Mouse (Mus musculus): ENCODE measurements at regions not wholly inside any gene's neighbourhood (a gene's known extent, or its start where the extent isn't known, plus 50 kb on each side); places are given as distances from the start of the nearest gene placed in this dataset.
"Not testable (repeated sequence)": the region's sequence is repeated elsewhere in the genome, so short reads cannot be mapped to it uniquely, and the experiment has no call there.

DNA sequence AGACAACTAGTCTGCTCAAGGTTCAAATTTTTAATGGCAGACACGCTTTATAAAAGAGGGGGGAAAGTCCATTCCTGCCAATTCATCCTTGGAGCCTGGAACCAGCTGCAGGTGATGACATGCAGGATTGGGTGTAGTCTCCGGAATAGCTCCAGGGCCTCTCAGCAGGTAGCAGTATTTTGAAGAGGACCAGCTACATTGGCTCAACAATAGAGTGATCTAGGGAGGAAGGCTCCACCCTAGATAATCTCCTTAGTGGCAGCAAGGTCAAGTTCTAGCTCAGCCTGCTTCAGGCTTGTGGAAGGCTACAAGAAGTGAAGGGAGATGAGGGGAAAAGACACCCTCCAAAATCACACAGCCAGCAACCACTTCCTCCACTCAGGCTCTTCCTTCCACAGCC lies 1405.1 kb downstream of the 4930444P10Rik start:
- not testable (repeated sequence) for DNase-seq (ENCODE audit: low read depth)

DNA sequence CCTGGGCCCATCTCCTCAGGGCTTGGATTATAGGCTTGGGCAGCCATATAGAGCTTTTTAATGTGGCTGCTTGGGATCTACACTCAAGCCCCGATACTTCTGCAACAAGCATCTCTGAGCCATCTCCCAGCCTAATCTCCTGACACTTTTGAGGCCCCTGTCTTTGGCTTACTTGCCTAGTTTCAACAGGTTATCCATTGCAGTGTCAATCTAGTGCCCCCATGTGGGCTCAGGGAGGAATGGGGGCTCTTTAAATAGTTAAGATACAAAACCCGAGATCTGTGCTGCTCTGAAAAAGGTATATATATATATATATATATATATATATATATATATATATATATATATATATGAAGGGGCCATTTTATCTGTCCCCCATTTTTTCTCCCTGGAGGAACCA lies 1407.0 kb downstream of the 4930444P10Rik start:
- no peak for TF ChIP-seq POLR2A (IDR thresholded peaks at IDR 0.05; ENCODE audit: borderline replicate concordance, extremely low read depth, insufficient read depth, insufficient read length, poor library complexity, severe bottlenecking)
- peak; percentile 35; the same call in 1 of the 2 replicates for TF ChIP-seq CTCF (IDR thresholded peaks at IDR 0.05; ENCODE audit: borderline replicate concordance, extremely low read depth, insufficient read depth, insufficient read length)
- DNase-seq (ENCODE audit: low read depth), result peak; percentile 17

DNA sequence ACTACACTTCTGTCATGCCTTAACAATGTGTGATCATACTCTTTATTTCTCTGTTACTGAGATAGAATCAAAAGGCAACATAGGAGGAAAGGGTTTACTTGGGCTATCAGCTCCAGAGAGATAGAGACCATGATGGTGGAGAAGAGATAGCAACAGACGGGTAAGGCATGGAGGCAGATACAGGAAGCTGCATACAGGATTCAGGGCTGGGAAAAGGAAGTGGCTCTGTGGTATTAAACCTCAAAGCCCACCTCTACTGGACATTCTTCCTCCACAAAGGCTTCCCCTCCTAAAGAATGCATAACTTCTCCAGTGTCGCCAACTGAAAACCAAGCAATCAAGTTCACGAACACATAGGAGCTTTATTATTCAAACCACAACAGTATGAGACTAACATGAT lies 1412.7 kb downstream of the 4930444P10Rik start:
- DNase-seq (ENCODE audit: low read depth), result no peak
- TF ChIP-seq CTCF (IDR thresholded peaks at IDR 0.05; ENCODE audit: borderline replicate concordance, extremely low read depth, insufficient read depth, insufficient read length) (no peak), POLR2A (IDR thresholded peaks at IDR 0.05; ENCODE audit: borderline replicate concordance, extremely low read depth, insufficient read depth, insufficient read length, poor library complexity, severe bottlenecking) (no peak)

- DNase-seq (ENCODE audit: low read depth), result peak; percentile 37
- TF ChIP-seq POLR2A (IDR thresholded peaks at IDR 0.05; ENCODE audit: borderline replicate concordance, extremely low read depth, insufficient read depth, insufficient read length, poor library complexity, severe bottlenecking) (no peak), CTCF (IDR thresholded peaks at IDR 0.05; ENCODE audit: borderline replicate concordance, extremely low read depth, insufficient read depth, insufficient read length) (no peak)
These were observed 1420.6 kb downstream of the 4930444P10Rik start for GRCm38 (mm10) chr1:14672393-14672999.

GRCm38 (mm10) chr1:14662706-14663312 lies 1430.3 kb downstream of the 4930444P10Rik start:
- TF ChIP-seq CTCF (IDR thresholded peaks at IDR 0.05; ENCODE audit: borderline replicate concordance, extremely low read depth, insufficient read depth, insufficient read length), result no peak
- no peak for TF ChIP-seq POLR2A (IDR thresholded peaks at IDR 0.05; ENCODE audit: borderline replicate concordance, extremely low read depth, insufficient read depth, insufficient read length, poor library complexity, severe bottlenecking)
- no peak for DNase-seq (ENCODE audit: low read depth)

DNA sequence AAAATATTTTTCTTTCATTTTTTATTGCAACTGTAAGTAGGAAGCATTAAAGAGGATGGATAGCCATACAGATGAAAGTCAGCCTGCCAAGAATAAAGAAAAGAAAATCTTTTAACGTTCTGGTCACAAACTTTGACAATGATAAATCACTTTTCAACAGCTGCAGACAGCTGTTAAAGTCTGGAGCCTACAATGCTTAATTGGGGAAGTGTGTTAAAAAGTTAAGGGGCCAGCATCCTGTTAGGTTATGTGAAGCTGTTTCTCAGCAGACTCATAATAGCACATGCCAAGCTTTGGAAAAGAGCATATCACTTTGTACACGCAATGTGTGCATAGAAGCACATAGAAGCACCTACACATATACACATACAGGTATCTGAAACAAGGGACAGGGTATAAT lies 1431.3 kb downstream of the 4930444P10Rik start:
- TF ChIP-seq POLR2A (IDR thresholded peaks at IDR 0.05; ENCODE audit: borderline replicate concordance, extremely low read depth, insufficient read depth, insufficient read length, poor library complexity, severe bottlenecking) (no peak), CTCF (IDR thresholded peaks at IDR 0.05; ENCODE audit: borderline replicate concordance, extremely low read depth, insufficient read depth, insufficient read length) (no peak)

DNA sequence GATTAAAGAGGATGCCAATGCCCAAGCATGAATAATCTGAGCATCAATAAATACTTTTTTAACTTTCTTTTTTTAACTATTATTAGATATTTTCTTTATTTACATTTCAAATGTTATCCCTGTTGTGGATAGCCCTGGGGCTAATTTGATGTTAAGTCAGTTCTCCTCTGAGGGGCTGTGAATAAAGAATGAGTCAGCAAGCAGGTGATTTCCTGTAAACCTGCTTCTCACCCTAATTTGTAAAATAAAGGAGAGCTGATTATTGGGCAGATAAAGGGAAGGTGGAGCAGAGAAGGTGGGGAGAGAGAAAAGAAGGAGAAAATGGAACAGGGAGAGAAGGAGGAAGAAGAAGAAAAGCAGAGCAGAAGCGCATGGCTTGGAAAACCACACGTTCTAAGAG lies 1442.8 kb downstream of the 4930444P10Rik start:
- no peak for DNase-seq (ENCODE audit: low read depth)

More for the DNA sequence above, 1431.3 kb downstream of the 4930444P10Rik start:
- DNase-seq (ENCODE audit: low read depth), result no peak

DNA sequence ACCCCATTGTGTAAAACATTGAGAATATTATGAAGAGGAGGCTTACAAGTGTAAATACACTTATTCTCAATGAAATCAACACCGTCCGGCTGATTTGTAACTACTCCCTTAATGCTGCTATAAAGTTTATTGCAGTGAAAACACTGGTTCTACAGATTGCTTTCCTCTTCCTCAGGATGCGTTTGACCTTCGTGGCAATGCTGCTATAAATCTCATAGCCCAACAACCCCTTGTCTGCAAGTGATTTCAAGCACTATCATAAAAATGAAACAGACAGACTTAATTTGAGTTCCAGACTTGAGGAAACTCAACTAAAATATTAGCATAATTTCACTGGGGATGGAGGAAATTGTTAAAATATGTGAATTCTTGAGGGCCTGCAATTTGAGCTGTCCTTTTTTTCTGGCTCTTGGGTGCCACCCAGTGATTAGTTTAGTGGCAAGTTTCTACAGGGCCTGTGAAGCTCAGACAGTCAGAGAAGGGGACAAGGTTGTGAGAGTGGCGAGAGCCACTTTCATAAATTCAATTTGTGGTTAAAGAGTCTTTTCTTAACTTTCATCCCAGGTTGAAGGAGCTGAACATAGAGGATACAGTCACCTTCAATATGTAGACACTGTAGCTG lies 1457.4 kb downstream of the 4930444P10Rik start:
- TF ChIP-seq CTCF (IDR thresholded peaks at IDR 0.05; ENCODE audit: borderline replicate concordance, extremely low read depth, insufficient read depth, insufficient read length) (peak; percentile 47; the same call in 1 of the 2 replicates), POLR2A (IDR thresholded peaks at IDR 0.05; ENCODE audit: borderline replicate concordance, extremely low read depth, insufficient read depth, insufficient read length, poor library complexity, severe bottlenecking) (no peak)
- DNase-seq (ENCODE audit: low read depth), result peak; percentile 67

More for the DNA sequence above, 1442.8 kb downstream of the 4930444P10Rik start:
- TF ChIP-seq CTCF (IDR thresholded peaks at IDR 0.05; ENCODE audit: borderline replicate concordance, extremely low read depth, insufficient read depth, insufficient read length) (no peak), POLR2A (IDR thresholded peaks at IDR 0.05; ENCODE audit: borderline replicate concordance, extremely low read depth, insufficient read depth, insufficient read length, poor library complexity, severe bottlenecking) (no peak)

DNA sequence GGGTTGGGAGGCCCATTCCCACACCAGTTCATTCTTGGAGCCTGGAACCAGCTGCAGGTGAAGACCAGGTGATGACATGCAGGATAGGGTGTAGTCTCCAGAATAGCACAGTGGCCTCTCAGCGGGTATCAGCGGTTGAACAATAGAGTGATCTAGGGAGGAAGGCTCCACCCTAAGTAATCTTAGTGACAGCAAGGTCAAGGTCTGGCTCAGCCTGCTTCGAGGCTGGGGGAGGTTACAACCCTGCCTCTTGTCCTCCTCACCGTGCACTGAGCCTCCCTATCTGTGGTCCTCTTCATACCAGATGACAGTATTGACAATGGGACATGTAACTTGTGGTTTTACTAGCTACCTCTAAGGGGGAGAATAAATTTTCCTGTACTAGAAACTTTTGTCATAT lies 1461.1 kb downstream of the 4930444P10Rik start:
- DNase-seq (ENCODE audit: low read depth), result no peak
- TF ChIP-seq CTCF (IDR thresholded peaks at IDR 0.05; ENCODE audit: borderline replicate concordance, extremely low read depth, insufficient read depth, insufficient read length), result no peak
- TF ChIP-seq POLR2A (IDR thresholded peaks at IDR 0.05; ENCODE audit: borderline replicate concordance, extremely low read depth, insufficient read depth, insufficient read length, poor library complexity, severe bottlenecking), result no peak

- TF ChIP-seq POLR2A (IDR thresholded peaks at IDR 0.05; ENCODE audit: borderline replicate concordance, extremely low read depth, insufficient read depth, insufficient read length, poor library complexity, severe bottlenecking) (no peak), CTCF (IDR thresholded peaks at IDR 0.05; ENCODE audit: borderline replicate concordance, extremely low read depth, insufficient read depth, insufficient read length) (no peak)
- DNase-seq (ENCODE audit: low read depth), result no peak
These were observed 1465.9 kb downstream of the 4930444P10Rik start for GRCm38 (mm10) chr1:14627204-14627603.

GRCm38 (mm10) chr1:14626685-14627084 lies 1466.4 kb downstream of the 4930444P10Rik start:
- peak; percentile 42 for DNase-seq (ENCODE audit: low read depth)
- TF ChIP-seq CTCF (IDR thresholded peaks at IDR 0.05; ENCODE audit: borderline replicate concordance, extremely low read depth, insufficient read depth, insufficient read length) (no peak), POLR2A (IDR thresholded peaks at IDR 0.05; ENCODE audit: borderline replicate concordance, extremely low read depth, insufficient read depth, insufficient read length, poor library complexity, severe bottlenecking) (no peak)

GRCm38 (mm10) chr1:14620922-14621430 lies 1472.1 kb downstream of the 4930444P10Rik start:
- no peak for DNase-seq (ENCODE audit: low read depth)
- no peak for TF ChIP-seq POLR2A (IDR thresholded peaks at IDR 0.05; ENCODE audit: borderline replicate concordance, extremely low read depth, insufficient read depth, insufficient read length, poor library complexity, severe bottlenecking)
- TF ChIP-seq CTCF (IDR thresholded peaks at IDR 0.05; ENCODE audit: borderline replicate concordance, extremely low read depth, insufficient read depth, insufficient read length), result no peak

Measured in brain, embryonic 14.5 days (tissue).